Mouse (Mus musculus) colon, adult 2 months (tissue): ENCODE measurements around the gene Vmn2r51. TPM values are rescaled to one million over a fixed set of nuclear protein-coding genes. Genes with fewer than 3 reads are reported as not detected.

Experiments
- polyA plus RNA-seq: library from polyadenylated mRNA; depleted of rRNA; stranded (reverse); fragments of >200 nt; gene quantifications from 2 replicates; pipeline ENCODE4 v1.2.3, GENCODE M21; 2012; rRNA removed

The Vmn2r51 gene
- polyA plus RNA-seq: not detected in 2 replicates

GRCm38 (mm10) chr7:10105641-10106040 lies at the start of gene Vmn2r51:
Gene Vmn2r51, minus strand, starts transcription at chr7:10105741.

GRCm38 (mm10) chr7:10053196-10053595 lies 52.3 kb downstream of the Vmn2r51 start, which contains the start of gene Vmn2r50:
Gene Vmn2r50, minus strand, starts transcription at chr7:10053296.

Other genes starting within 250 kb of the Vmn2r51 start
- not detected in 2 replicates for gene Vmn2r48, start 152.2 kb downstream of the Vmn2r51 start, polyA plus RNA-seq
- gene Vmn2r49, start 113.5 kb downstream of the Vmn2r51 start, polyA plus RNA-seq: not detected in 2 replicates
- gene Vmn2r50, start 52.4 kb downstream of the Vmn2r51 start, polyA plus RNA-seq: not detected in 2 replicates
- gene Vmn2r52, start 70.8 kb upstream of the Vmn2r51 start, polyA plus RNA-seq: not detected in 2 replicates
- gene Vmn1r66, start 172.3 kb upstream of the Vmn2r51 start, polyA plus RNA-seq: not detected in 2 replicates